Mouse (Mus musculus): ENCODE results near the gene Glipr2.
A peak's percentile ranks its signal among the peaks of the same experiment; 100 is the strongest.

Gene Glipr2

GRCm38 (mm10) chr4:43970393-43971330, 13.5 kb downstream of the Glipr2 start:
- no peak for DNase-seq (ENCODE audit: low read depth, low spot score)

- no peak for DNase-seq (ENCODE audit: low read depth, low spot score)
These were observed 14.4 kb downstream of the Glipr2 start for GRCm38 (mm10) chr4:43971541-43972136.

- no peak for DNase-seq (ENCODE audit: low read depth, low spot score)
These were observed 15.0 kb downstream of the Glipr2 start for GRCm38 (mm10) chr4:43972137-43972591.

- no peak for DNase-seq (ENCODE audit: low read depth, low spot score)
These were observed 16.4 kb downstream of the Glipr2 start for GRCm38 (mm10) chr4:43973526-43973981.

- DNase-seq (ENCODE audit: low read depth, low spot score) = no peak
These were observed 17.9 kb downstream of the Glipr2 start for GRCm38 (mm10) chr4:43974914-43975616.

- no peak for DNase-seq (ENCODE audit: low read depth, low spot score)
These were observed 19.1 kb downstream of the Glipr2 start for GRCm38 (mm10) chr4:43976223-43976740.

- DNase-seq (ENCODE audit: low read depth, low spot score) = no peak
These were observed 21.6 kb downstream of the Glipr2 start for GRCm38 (mm10) chr4:43978521-43979443.

GRCm38 (mm10) chr4:43979746-43980145, 22.5 kb downstream of the Glipr2 start:
- no peak for DNase-seq (ENCODE audit: low read depth, low spot score)

GRCm38 (mm10) chr4:43980236-43980635, 23.0 kb downstream of the Glipr2 start:
- DNase-seq (ENCODE audit: low read depth, low spot score) = no peak

GRCm38 (mm10) chr4:43980846-43981245, 23.6 kb downstream of the Glipr2 start:
- DNase-seq (ENCODE audit: low read depth, low spot score) = no peak

GRCm38 (mm10) chr4:43981251-43981650, 24.1 kb downstream of the Glipr2 start:
- DNase-seq (ENCODE audit: low read depth, low spot score) = no peak

- peak; percentile 63 for DNase-seq (ENCODE audit: low read depth, low spot score)
These were observed 25.0 kb downstream of the Glipr2 start for GRCm38 (mm10) chr4:43982053-43982732.

GRCm38 (mm10) chr4:43983181-43983580, 26.0 kb downstream of the Glipr2 start, which contains the start of gene Ccin:
Gene Ccin (plus strand): TSS chr4:43983483.
- DNase-seq (ENCODE audit: low read depth, low spot score) = no peak

GRCm38 (mm10) chr4:43983756-43984155, 26.6 kb downstream of the Glipr2 start:
- no peak for DNase-seq (ENCODE audit: low read depth, low spot score)

GRCm38 (mm10) chr4:43984326-43984725, 27.1 kb downstream of the Glipr2 start:
- no peak for DNase-seq (ENCODE audit: low read depth, low spot score)

- DNase-seq (ENCODE audit: low read depth, low spot score) = no peak
These were observed 31.8 kb downstream of the Glipr2 start for GRCm38 (mm10) chr4:43988976-43989375.

- no peak for DNase-seq (ENCODE audit: low read depth, low spot score)
These were observed 35.9 kb downstream of the Glipr2 start for GRCm38 (mm10) chr4:43993072-43993471.

GRCm38 (mm10) chr4:43994342-43994741, 37.1 kb downstream of the Glipr2 start:
- no peak for DNase-seq (ENCODE audit: low read depth, low spot score)

GRCm38 (mm10) chr4:44003622-44004021, 46.4 kb downstream of the Glipr2 start:
- no peak for DNase-seq (ENCODE audit: low read depth, low spot score)

- no peak for DNase-seq (ENCODE audit: low read depth, low spot score)
These were observed 46.9 kb downstream of the Glipr2 start, which contains the start of gene Clta for GRCm38 (mm10) chr4:44004126-44004525. Gene Clta (plus strand): TSS chr4:44004452.

All from retina, adult 2 months (tissue).